Mouse (Mus musculus): Measurements from ENCODE around the gene Sgcd. TPM values are rescaled to one million over a fixed set of nuclear protein-coding genes. Genes with fewer than 3 reads are reported as not detected.

Sgcd gene
- polyA plus RNA-seq, 1 experiment from 2014 or later, result 4.4 TPM

DNA sequence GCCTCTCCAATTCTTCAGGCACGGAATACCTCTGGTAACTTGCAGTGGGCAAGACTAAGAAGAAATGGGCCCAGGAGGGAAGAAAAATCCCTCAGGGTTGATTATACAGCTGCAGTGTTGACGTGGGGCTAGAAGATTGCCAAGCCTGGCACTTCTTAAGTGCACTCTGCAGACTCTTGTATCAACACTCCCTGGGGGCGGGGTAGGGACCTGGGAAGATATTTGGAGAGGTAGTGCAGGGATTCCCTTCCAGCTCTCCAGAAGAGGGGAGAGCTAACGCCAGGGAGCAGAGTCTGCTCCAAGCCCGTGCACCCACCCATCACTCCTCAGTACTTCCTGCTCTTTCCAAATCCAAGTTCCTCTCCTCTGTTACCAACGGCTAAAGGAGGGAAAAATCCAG lies 967.9 kb downstream of the Sgcd start:
- ATAC-seq (ENCODE audit: insufficient read depth, low FRiP score), result 0 out of 2 replicates have a peak, but pooled peaks have one; percentile 37
- Histone ChIP-seq H3K27me3 (ENCODE audit: control insufficient read depth, insufficient read depth, low read length) (no peaks in the 10 kb centered on the region), H3K9me3 (replicated peaks; ENCODE audit: control insufficient read depth, low read length) (no peaks in the 10 kb centered on the region), H3K4me3 (replicated peaks; ENCODE audit: low read length) (no peak overlapping the region), H3K27ac (ENCODE audit: low read length) (no peak overlapping the region), H3K36me3 (ENCODE audit: control insufficient read depth, insufficient read depth, low read length) (no peaks in the 10 kb centered on the region), H3K4me2 (ENCODE audit: low read depth, low read length) (no peak overlapping the region), H3K9ac (ENCODE audit: low read length) (no peak overlapping the region), H3K4me1 (ENCODE audit: control insufficient read depth, insufficient read depth, low read length) (no peaks in the 10 kb centered on the region)
- 40% methylated on average over 6 of the region's 6 CpGs for WGBS

DNA sequence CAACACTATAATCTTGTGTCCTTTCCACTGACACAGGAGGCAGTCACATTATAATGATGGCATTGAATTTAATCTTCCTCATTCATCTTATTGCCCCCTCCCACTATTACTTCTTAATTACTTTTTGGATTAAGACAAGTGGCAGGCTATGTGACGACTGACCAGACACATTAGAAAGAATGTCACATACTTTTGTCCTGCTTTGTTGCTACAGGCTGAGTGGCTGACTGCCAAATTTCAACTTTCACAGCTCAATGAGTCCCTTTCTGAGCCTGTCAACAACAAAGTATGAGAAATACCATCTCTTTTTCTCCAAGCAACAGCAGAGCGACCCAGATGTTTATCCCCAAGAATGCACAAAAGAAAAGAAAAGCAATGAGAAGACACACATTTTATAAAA lies 970.6 kb downstream of the Sgcd start:
- no peaks in the 10 kb centered on the region for H3K4me1 ChIP-seq (ENCODE audit: control insufficient read depth, insufficient read depth, low read length)
- H3K9me3 ChIP-seq (replicated peaks; ENCODE audit: control insufficient read depth, low read length), result no peaks in the 10 kb centered on the region
- ATAC-seq (ENCODE audit: insufficient read depth, low FRiP score), result no peak
- no peaks in the 10 kb centered on the region for H3K27me3 ChIP-seq (ENCODE audit: control insufficient read depth, insufficient read depth, low read length)
- H3K36me3 ChIP-seq (ENCODE audit: control insufficient read depth, insufficient read depth, low read length), result no peaks in the 10 kb centered on the region
- no peak overlapping the region for H3K27ac ChIP-seq (ENCODE audit: low read length)
- H3K9ac ChIP-seq (ENCODE audit: low read length), result no peak overlapping the region
- no peak overlapping the region for H3K4me2 ChIP-seq (ENCODE audit: low read depth, low read length)
- 46% methylated on average over 2 of the region's 2 CpGs for WGBS
- no peak overlapping the region for H3K4me3 ChIP-seq (replicated peaks; ENCODE audit: low read length)

DNA sequence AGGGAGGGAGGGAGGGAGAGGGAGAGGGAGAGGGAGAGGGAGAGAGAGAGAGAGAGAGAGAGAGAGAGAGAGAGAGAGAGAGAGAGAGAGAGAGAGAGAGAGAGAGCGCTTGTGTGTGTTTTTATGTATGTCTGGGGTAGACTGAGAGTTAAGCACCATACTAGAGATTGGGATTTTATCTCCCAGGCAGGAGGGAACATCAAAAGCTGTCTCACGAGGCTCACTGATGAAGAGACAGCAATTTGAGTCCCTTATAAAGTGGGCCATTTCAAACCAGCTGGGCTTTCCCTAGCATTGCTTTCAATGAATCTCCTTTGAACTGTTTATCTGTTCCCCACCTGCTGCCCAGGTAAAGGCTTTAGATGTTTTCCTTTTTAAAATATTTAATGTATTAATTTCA lies 973.1 kb downstream of the Sgcd start:
- Histone ChIP-seq H3K27me3 (ENCODE audit: control insufficient read depth, insufficient read depth, low read length) (no peaks in the 10 kb centered on the region), H3K9me3 (replicated peaks; ENCODE audit: control insufficient read depth, low read length) (no peaks in the 10 kb centered on the region), H3K9ac (ENCODE audit: low read length) (no peak overlapping the region), H3K36me3 (ENCODE audit: control insufficient read depth, insufficient read depth, low read length) (no peaks in the 10 kb centered on the region), H3K4me1 (ENCODE audit: control insufficient read depth, insufficient read depth, low read length) (no peaks in the 10 kb centered on the region), H3K4me3 (replicated peaks; ENCODE audit: low read length) (no peak overlapping the region), H3K4me2 (ENCODE audit: low read depth, low read length) (no peak overlapping the region), H3K27ac (ENCODE audit: low read length) (no peak overlapping the region)
- ATAC-seq (ENCODE audit: insufficient read depth, low FRiP score), result no peak
- WGBS, result 57% methylated on average over 2 of the region's 2 CpGs

DNA sequence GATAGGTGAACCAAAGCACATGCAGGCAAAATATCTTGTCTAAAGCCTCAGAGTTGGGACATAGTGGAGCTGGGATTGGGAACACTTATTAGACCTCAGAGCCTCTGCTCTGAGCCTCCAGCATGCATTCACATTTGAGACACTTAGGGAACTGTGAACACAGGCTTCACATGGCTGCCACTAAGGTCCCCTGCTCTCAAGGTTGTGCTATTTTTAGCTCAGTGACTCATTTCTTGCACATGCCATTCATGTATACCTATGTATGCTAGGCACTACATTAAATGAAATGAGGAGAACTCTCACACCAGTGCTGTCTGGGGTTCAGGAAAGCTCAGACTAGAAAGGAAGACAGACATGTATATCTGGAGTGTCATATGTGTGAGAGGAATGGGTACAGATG lies 974.5 kb downstream of the Sgcd start:
- Histone ChIP-seq H3K27me3 (ENCODE audit: control insufficient read depth, insufficient read depth, low read length) (no peaks in the 10 kb centered on the region), H3K36me3 (ENCODE audit: control insufficient read depth, insufficient read depth, low read length) (no peaks in the 10 kb centered on the region), H3K9me3 (replicated peaks; ENCODE audit: control insufficient read depth, low read length) (no peaks in the 10 kb centered on the region), H3K4me1 (ENCODE audit: control insufficient read depth, insufficient read depth, low read length) (no peaks in the 10 kb centered on the region), H3K9ac (ENCODE audit: low read length) (no peak overlapping the region), H3K4me3 (replicated peaks; ENCODE audit: low read length) (no peak overlapping the region), H3K4me2 (ENCODE audit: low read depth, low read length) (no peak overlapping the region), H3K27ac (ENCODE audit: low read length) (no peak overlapping the region)
- no peak for ATAC-seq (ENCODE audit: insufficient read depth, low FRiP score)

DNA sequence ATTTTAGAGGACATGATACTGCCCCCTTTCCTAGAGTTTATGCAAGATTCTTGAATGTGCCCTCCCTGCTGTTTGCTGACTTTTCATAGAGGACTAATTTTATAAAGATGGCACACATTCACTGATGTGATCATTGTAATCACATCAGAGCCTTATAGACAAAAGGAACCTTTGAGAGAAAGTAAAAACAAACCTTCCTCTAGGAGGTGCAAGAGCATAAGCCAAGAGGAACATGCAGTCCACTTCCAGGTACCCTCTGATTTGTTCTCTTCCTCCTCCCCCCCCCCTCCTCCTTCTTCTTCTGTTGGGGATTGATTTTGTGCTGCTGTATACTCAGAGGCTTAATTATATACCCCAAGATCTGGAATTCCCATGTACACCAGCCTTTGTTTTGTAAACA lies 978.6 kb downstream of the Sgcd start:
- Histone ChIP-seq H3K36me3 (ENCODE audit: control insufficient read depth, insufficient read depth, low read length) (no peaks in the 10 kb centered on the region), H3K27me3 (ENCODE audit: control insufficient read depth, insufficient read depth, low read length) (no peaks in the 10 kb centered on the region), H3K4me2 (ENCODE audit: low read depth, low read length) (no peak overlapping the region), H3K4me3 (replicated peaks; ENCODE audit: low read length) (no peak overlapping the region), H3K9me3 (replicated peaks; ENCODE audit: control insufficient read depth, low read length) (no peaks in the 10 kb centered on the region), H3K4me1 (ENCODE audit: control insufficient read depth, insufficient read depth, low read length) (no peaks in the 10 kb centered on the region), H3K9ac (ENCODE audit: low read length) (no peak overlapping the region), H3K27ac (ENCODE audit: low read length) (no peak overlapping the region)
- no peak for ATAC-seq (ENCODE audit: insufficient read depth, low FRiP score)

DNA sequence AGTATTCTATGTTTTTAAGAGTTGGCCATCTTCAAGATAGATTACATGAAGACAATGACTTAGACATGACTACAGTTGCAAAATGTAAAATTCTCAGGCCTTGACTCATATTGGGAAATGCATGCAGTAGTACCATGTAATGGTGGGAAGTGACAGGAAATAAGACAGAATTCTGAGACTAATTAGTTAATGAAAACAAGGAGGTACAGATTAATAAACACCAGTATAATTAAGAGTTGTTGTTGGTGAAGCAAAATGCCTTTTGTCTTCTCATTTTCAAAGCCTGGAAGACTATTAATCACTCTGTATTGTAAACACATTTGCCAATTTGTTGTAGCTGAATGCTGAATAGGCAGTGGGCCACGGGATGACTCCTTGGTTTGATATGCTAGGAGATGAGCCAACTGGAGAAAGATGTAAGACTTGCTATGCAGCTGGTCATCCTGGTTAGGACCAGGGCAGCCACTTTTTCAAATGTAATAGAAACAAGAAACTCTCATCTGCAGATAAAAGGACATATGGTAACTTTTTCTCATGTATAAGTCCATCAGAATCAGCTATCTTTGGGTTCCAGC lies 983.4 kb downstream of the Sgcd start:
- H3K27ac ChIP-seq (ENCODE audit: low read length), result no peak overlapping the region
- H3K4me1 ChIP-seq (ENCODE audit: control insufficient read depth, insufficient read depth, low read length), result no peaks in the 10 kb centered on the region

DNA sequence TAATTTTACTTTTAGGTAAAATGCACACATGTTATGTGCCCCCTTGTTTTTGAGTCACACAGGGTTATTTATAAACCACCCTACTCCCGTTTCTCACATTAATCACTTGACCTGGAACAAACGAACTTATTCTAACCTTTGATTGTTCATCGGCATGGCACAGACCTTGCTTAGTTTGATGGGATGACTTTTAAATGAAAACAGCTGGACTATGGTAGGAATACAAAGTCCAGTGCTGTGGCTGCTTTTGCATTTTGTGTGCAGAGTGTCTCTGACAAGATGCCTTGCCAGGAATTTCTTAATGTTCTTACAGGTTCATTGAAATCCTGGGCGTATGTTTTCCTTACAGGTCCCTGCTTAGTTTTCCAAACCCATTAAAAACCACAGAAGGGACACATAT lies 1049.5 kb downstream of the Sgcd start:
- H3K9me3 ChIP-seq (replicated peaks; ENCODE audit: control insufficient read depth, low read length), result no peaks in the 10 kb centered on the region
- H3K27ac ChIP-seq (ENCODE audit: low read length), result no peak overlapping the region
- no peaks in the 10 kb centered on the region for H3K4me1 ChIP-seq (ENCODE audit: control insufficient read depth, insufficient read depth, low read length)
- 43% methylated on average over 4 of the region's 4 CpGs for WGBS
- no peak for ATAC-seq (ENCODE audit: insufficient read depth, low FRiP score)
- no peak overlapping the region for H3K9ac ChIP-seq (ENCODE audit: low read length)
- H3K4me2 ChIP-seq (ENCODE audit: low read depth, low read length), result no peak overlapping the region
- no peaks in the 10 kb centered on the region for H3K27me3 ChIP-seq (ENCODE audit: control insufficient read depth, insufficient read depth, low read length)
- H3K36me3 ChIP-seq (ENCODE audit: control insufficient read depth, insufficient read depth, low read length), result no peaks in the 10 kb centered on the region
- H3K4me3 ChIP-seq (replicated peaks; ENCODE audit: low read length), result no peak overlapping the region

More for the DNA sequence above, 983.4 kb downstream of the Sgcd start:
- Histone ChIP-seq H3K36me3 (ENCODE audit: control insufficient read depth, insufficient read depth, low read length) (no peaks in the 10 kb centered on the region), H3K4me2 (ENCODE audit: low read depth, low read length) (no peak overlapping the region), H3K4me3 (replicated peaks; ENCODE audit: low read length) (no peak overlapping the region), H3K9ac (ENCODE audit: low read length) (no peak overlapping the region), H3K9me3 (replicated peaks; ENCODE audit: control insufficient read depth, low read length) (no peaks in the 10 kb centered on the region), H3K27me3 (ENCODE audit: control insufficient read depth, insufficient read depth, low read length) (no peaks in the 10 kb centered on the region)
- 41% methylated on average over 1 of the region's 1 CpGs for whole genome bisulfite sequencing
- no peak for ATAC-seq (ENCODE audit: insufficient read depth, low FRiP score)

DNA sequence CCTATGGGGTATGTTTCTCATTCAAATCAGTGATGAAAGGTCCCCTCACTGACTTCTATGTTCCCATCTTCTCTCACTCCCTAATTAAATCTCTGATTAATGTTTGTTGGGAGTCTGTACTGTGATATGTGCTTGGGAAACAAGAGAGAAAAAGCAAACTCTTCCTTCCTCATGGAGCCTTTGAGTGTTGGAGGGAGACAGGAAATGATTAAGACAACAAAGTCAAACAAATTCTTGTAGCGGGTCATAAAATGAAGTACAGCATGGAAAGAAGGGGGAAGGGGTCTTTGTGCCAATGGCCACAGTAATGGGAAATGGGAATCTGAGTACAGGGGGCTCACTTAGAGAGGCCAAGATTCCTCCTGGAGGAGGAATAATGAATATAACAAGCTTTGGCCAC lies 1063.8 kb downstream of the Sgcd start:
- no peak for ATAC-seq (ENCODE audit: insufficient read depth, low FRiP score)
- 58% methylated on average over 1 of the region's 1 CpGs for WGBS
- no peak overlapping the region for H3K27ac ChIP-seq (ENCODE audit: low read length)
- H3K4me1 ChIP-seq (ENCODE audit: control insufficient read depth, insufficient read depth, low read length), result no peaks in the 10 kb centered on the region
- H3K27me3 ChIP-seq (ENCODE audit: control insufficient read depth, insufficient read depth, low read length), result no peaks in the 10 kb centered on the region
- H3K4me2 ChIP-seq (ENCODE audit: low read depth, low read length), result no peak overlapping the region
- no peaks in the 10 kb centered on the region for H3K9me3 ChIP-seq (replicated peaks; ENCODE audit: control insufficient read depth, low read length)
- H3K9ac ChIP-seq (ENCODE audit: low read length), result no peak overlapping the region
- H3K4me3 ChIP-seq (replicated peaks; ENCODE audit: low read length), result no peak overlapping the region
- H3K36me3 ChIP-seq (ENCODE audit: control insufficient read depth, insufficient read depth, low read length), result no peaks in the 10 kb centered on the region

DNA sequence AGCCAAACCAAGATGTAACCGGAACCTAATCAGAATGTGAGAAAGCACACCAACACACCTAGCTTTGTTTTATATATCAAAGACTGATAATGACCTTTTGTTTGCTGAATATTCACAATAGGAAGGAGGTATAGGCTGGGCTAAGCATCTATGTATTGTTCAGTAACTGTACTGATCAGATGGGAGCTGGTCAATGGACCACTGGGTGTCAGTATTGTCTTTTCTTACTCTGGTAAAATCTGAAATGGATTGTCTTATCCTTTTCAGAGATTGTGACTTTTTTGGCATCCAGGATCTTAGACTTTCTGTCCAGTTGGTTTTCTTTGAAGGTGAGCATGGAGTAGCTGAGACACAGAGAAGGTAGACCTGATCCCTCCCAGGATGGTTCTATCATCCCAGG lies 1068.5 kb downstream of the Sgcd start:
- H3K4me1 ChIP-seq (ENCODE audit: control insufficient read depth, insufficient read depth, low read length), result no peaks in the 10 kb centered on the region

More for the DNA sequence above, 1068.5 kb downstream of the Sgcd start:
- H3K4me3 ChIP-seq (replicated peaks; ENCODE audit: low read length), result no peak overlapping the region
- 73% methylated on average over 1 of the region's 1 CpGs for WGBS
- no peaks in the 10 kb centered on the region for H3K27me3 ChIP-seq (ENCODE audit: control insufficient read depth, insufficient read depth, low read length)
- H3K36me3 ChIP-seq (ENCODE audit: control insufficient read depth, insufficient read depth, low read length), result no peaks in the 10 kb centered on the region
- no peak overlapping the region for H3K27ac ChIP-seq (ENCODE audit: low read length)
- no peak overlapping the region for H3K4me2 ChIP-seq (ENCODE audit: low read depth, low read length)
- ATAC-seq (ENCODE audit: insufficient read depth, low FRiP score), result no peak
- no peak overlapping the region for H3K9ac ChIP-seq (ENCODE audit: low read length)
- no peaks in the 10 kb centered on the region for H3K9me3 ChIP-seq (replicated peaks; ENCODE audit: control insufficient read depth, low read length)

Data from stomach, embryonic 16.5 days (tissue).